Mouse (Mus musculus) heart, adult 2 months (tissue): ENCODE data around the gene Galnt9.

ENCODE experiments used
- CTCF ChIP-seq: fragments of 200-600 bp; IDR thresholded peaks from 2 replicates; pipeline ENCODE4 v1.8.1; 2022; ENCODE audit warnings: antibody characterized with exemption, mild to moderate bottlenecking, moderate library complexity
- EP300 ChIP-seq: fragments of 200-500 bp; IDR thresholded peaks from 2 replicates; pipeline ENCODE4 v1.6.1; 2011; ENCODE audit warnings: low read depth, low read length, control low read depth; ENCODE audit not compliant: insufficient read depth
- POLR2A ChIP-seq: fragments of 200-500 bp; IDR thresholded peaks from 2 replicates; pipeline ENCODE4 v1.6.1; 2011; ENCODE audit warnings: mild to moderate bottlenecking, low read depth, low read length, control low read depth; ENCODE audit not compliant: insufficient read depth

DNA sequence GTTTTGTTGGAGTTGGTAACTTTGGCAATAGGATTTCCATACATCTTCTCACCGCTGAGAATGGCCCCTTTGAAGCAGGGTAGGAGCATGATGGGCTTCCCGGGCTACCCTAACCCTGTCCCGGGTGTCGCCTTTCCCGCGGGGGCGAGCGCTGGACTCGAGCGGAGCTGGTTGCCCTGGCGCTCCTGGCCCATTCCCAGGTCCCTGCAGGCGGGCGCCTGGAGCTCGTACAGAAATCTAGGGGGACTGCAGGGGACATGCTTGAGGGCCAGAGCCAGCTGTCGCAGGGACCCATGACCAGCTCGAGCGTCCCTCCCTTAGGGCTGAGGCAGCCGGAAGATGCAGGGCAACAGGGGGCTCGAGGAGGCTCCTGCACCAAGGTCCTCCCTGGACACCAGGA, 84.0 kb downstream of the Galnt9 start:
- TF ChIP-seq CTCF: no peak
- TF ChIP-seq POLR2A: no peak
- no peak for TF ChIP-seq EP300
